Mouse (Mus musculus): Measurements from ENCODE around the gene Prepl. TPM values are rescaled to one million over a fixed set of nuclear protein-coding genes. Genes with fewer than 3 reads are reported as not detected.

Gene Prepl
- polyA plus RNA-seq, 1 experiment from 2014 or later: 83.1 TPM

GRCm38 (mm10) chr17:85089011-85089410 lies 1.0 kb downstream of the Prepl start:
- H3K4me3 ChIP-seq: peak overlapping the region; percentile 93
- H3K27ac ChIP-seq: no peak overlapping the region
- H3K4me2 ChIP-seq: peak overlapping the region; percentile 79
- no peaks in the 10 kb centered on the region for H3K27me3 ChIP-seq
- H3K36me3 ChIP-seq: no peaks in the 10 kb centered on the region
- H3K9me3 ChIP-seq: no peaks in the 10 kb centered on the region
- H3K4me1 ChIP-seq (replicated peaks): peaks cover 24% of the 10 kb centered on the region
- ATAC-seq (ENCODE audit: low FRiP score): no peak
- WGBS: 50% methylated on average over 6 of the region's 6 CpGs
- peak overlapping the region; percentile 92 for H3K9ac ChIP-seq

- Histone ChIP-seq H3K4me3 (peak overlapping the region; percentile 93; the same call in 1 of the 2 replicates), H3K9me3 (no peaks in the 10 kb centered on the region), H3K27me3 (no peaks in the 10 kb centered on the region), H3K27ac (no peak overlapping the region), H3K9ac (no peak overlapping the region), H3K4me1 (replicated peaks) (peaks cover 24% of the 10 kb centered on the region), H3K36me3 (no peaks in the 10 kb centered on the region), H3K4me2 (peak overlapping the region; percentile 79)
- WGBS: 87% methylated on average over 11 of the region's 11 CpGs
- ATAC-seq (ENCODE audit: low FRiP score): no peak
These were observed 1.6 kb downstream of the Prepl start for GRCm38 (mm10) chr17:85088401-85088800.

- no peak overlapping the region for H3K4me3 ChIP-seq
- 88% methylated on average over 5 of the region's 5 CpGs for WGBS
- ATAC-seq (ENCODE audit: low FRiP score): no peak
These were observed 2.5 kb downstream of the Prepl start for GRCm38 (mm10) chr17:85087591-85087990.

DNA sequence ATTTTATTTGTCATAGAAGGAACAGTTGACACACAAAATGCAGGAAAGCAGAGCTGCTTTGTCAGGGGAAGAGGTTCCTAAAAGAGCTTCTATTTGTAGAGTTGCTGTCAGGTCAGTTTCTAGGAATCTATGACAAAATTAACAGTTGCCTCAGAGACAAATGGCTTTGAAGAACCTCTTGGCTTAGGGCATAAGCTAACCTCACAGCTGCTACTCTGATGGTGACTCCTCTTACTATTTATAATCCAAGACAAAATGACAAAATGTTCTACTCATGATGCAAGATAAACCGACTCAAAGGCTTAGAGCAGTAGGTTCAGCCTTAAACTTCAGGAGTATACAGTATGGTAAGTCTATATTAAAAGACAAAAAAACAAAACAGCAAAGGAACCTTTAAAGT lies 3.5 kb downstream of the Prepl start:
- Histone ChIP-seq H3K4me1 (replicated peaks) (peaks cover 24% of the 10 kb centered on the region), H3K27me3 (no peaks in the 10 kb centered on the region), H3K4me2 (no peak overlapping the region), H3K9me3 (no peaks in the 10 kb centered on the region), H3K9ac (no peak overlapping the region), H3K27ac (no peak overlapping the region), H3K4me3 (no peak overlapping the region), H3K36me3 (peaks cover 3% of the 10 kb centered on the region; the same call in 1 of the 2 replicates)
- no peak for ATAC-seq (ENCODE audit: low FRiP score)
- 92% methylated on average over 1 of the region's 1 CpGs for WGBS

More at GRCm38 (mm10) chr17:85087591-85087990, 2.5 kb downstream of the Prepl start:
- no peaks in the 10 kb centered on the region for H3K9me3 ChIP-seq
- H3K4me1 ChIP-seq (replicated peaks): peaks cover 24% of the 10 kb centered on the region
- H3K36me3 ChIP-seq: peaks cover 3% of the 10 kb centered on the region; the same call in 1 of the 2 replicates
- no peak overlapping the region for H3K27ac ChIP-seq
- no peak overlapping the region for H3K4me2 ChIP-seq
- no peaks in the 10 kb centered on the region for H3K27me3 ChIP-seq
- no peak overlapping the region for H3K9ac ChIP-seq

GRCm38 (mm10) chr17:85085335-85085734 lies 4.7 kb downstream of the Prepl start:
- no peak overlapping the region for H3K4me3 ChIP-seq
- H3K27me3 ChIP-seq: no peaks in the 10 kb centered on the region
- WGBS: 94% methylated on average over 2 of the region's 2 CpGs
- H3K4me1 ChIP-seq (replicated peaks): peaks cover 19% of the 10 kb centered on the region
- H3K9me3 ChIP-seq: no peaks in the 10 kb centered on the region
- no peak overlapping the region for H3K4me2 ChIP-seq
- no peak overlapping the region for H3K27ac ChIP-seq
- ATAC-seq (ENCODE audit: low FRiP score): no peak
- no peak overlapping the region for H3K9ac ChIP-seq
- H3K36me3 ChIP-seq: peaks cover 11% of the 10 kb centered on the region

DNA sequence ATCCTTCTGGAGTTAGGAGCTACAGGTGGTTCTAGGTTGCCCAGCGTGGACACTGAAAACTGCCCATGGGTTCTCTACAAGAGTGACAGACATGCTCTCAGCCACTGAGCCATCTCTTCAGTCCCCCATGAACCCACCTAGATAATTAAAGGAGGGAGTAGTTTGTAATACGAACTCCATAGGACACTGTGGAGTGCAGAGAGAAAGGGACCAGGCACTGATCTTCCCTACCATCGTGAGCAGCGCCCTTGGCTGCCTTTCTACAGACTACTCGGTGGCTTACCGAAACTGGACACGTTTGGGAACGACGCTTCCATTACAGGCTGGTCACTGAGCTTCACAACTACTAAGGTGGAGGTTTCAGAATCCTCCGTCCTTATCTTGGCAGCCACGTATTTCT lies 9.3 kb downstream of the Prepl start:
- Histone ChIP-seq H3K4me1 (replicated peaks) (no peaks in the 10 kb centered on the region), H3K9me3 (no peaks in the 10 kb centered on the region), H3K27ac (no peak overlapping the region), H3K9ac (no peak overlapping the region), H3K4me2 (no peak overlapping the region), H3K4me3 (no peak overlapping the region), H3K27me3 (no peaks in the 10 kb centered on the region), H3K36me3 (peaks cover 49% of the 10 kb centered on the region)
- no peak for ATAC-seq (ENCODE audit: low FRiP score)
- WGBS: 97% methylated on average over 11 of the region's 11 CpGs

DNA sequence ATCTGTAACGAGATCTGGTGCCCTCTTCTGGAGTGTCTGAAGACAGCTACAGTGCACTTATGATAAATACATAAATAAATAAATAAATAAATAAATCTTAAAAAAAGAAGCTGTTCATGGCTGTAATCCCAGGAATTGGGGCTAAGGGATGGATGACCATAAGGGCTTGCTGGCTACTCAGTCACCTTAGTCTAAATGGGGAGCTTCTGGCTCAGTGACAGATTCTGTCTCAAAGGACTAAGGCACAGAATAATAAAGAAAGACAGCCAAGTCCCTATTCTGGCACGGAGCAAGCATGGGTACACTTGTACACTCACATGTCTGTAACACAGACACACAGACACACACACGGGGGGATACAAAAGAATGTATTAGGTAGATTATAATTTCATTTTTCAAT lies 10.8 kb downstream of the Prepl start:
- H3K4me1 ChIP-seq (replicated peaks): no peaks in the 10 kb centered on the region
- H3K36me3 ChIP-seq: peaks cover 59% of the 10 kb centered on the region
- WGBS: 90% methylated on average over 3 of the region's 3 CpGs
- H3K4me3 ChIP-seq: no peak overlapping the region
- H3K9ac ChIP-seq: no peak overlapping the region
- H3K27ac ChIP-seq: no peak overlapping the region
- no peak for ATAC-seq (ENCODE audit: low FRiP score)
- H3K9me3 ChIP-seq: no peaks in the 10 kb centered on the region
- H3K4me2 ChIP-seq: no peak overlapping the region
- no peaks in the 10 kb centered on the region for H3K27me3 ChIP-seq

- peaks cover 75% of the 10 kb centered on the region for H3K36me3 ChIP-seq
These were observed 16.0 kb downstream of the Prepl start for GRCm38 (mm10) chr17:85074083-85074482.

GRCm38 (mm10) chr17:85073214-85073613 lies 16.8 kb downstream of the Prepl start:
- no peak overlapping the region for H3K4me2 ChIP-seq
- no peaks in the 10 kb centered on the region for H3K27me3 ChIP-seq
- no peak overlapping the region for H3K9ac ChIP-seq
- WGBS: 61% methylated on average over 7 of the region's 7 CpGs
- no peaks in the 10 kb centered on the region for H3K9me3 ChIP-seq
- peaks cover 75% of the 10 kb centered on the region for H3K36me3 ChIP-seq
- H3K27ac ChIP-seq: peak overlapping the region; percentile 41; the same call in 1 of the 2 replicates
- H3K4me3 ChIP-seq: no peak overlapping the region
- no peak for ATAC-seq (ENCODE audit: low FRiP score)
- H3K4me1 ChIP-seq (replicated peaks): peaks cover 11% of the 10 kb centered on the region

More at GRCm38 (mm10) chr17:85074083-85074482, 16.0 kb downstream of the Prepl start:
- no peaks in the 10 kb centered on the region for H3K9me3 ChIP-seq
- peaks cover 11% of the 10 kb centered on the region for H3K4me1 ChIP-seq (replicated peaks)
- H3K4me3 ChIP-seq: no peak overlapping the region
- ATAC-seq (ENCODE audit: low FRiP score): no peak
- no peaks in the 10 kb centered on the region for H3K27me3 ChIP-seq
- 94% methylated on average over 4 of the region's 4 CpGs for WGBS
- no peak overlapping the region for H3K4me2 ChIP-seq
- H3K9ac ChIP-seq: no peak overlapping the region
- H3K27ac ChIP-seq: no peak overlapping the region

DNA sequence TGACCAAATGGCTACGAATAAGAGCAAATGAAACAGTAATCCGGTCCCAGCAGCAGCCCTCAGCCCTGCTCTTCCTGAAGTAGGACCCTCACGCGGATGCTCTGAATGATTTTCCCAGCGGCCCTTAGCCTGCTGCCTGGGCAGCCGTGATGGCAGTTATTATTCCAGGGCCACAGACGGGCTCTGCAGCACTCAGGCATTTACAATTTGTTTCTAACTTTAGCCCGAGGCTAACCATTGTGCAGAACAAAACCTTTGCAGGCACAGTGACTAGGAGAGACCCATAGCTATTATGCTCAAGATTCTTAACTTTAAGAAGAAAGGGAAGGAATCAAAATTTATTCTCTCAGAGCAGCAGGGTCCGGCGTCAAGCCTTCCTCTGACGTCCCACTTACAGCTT lies 17.7 kb downstream of the Prepl start:
- ATAC-seq (ENCODE audit: low FRiP score): no peak
- no peaks in the 10 kb centered on the region for H3K9me3 ChIP-seq
- no peak overlapping the region for H3K4me3 ChIP-seq
- 36% methylated on average over 11 of the region's 11 CpGs for WGBS
- H3K27me3 ChIP-seq: no peaks in the 10 kb centered on the region
- peaks cover 76% of the 10 kb centered on the region for H3K36me3 ChIP-seq
- peaks cover 11% of the 10 kb centered on the region for H3K4me1 ChIP-seq (replicated peaks)
- H3K27ac ChIP-seq: peak overlapping the region; percentile 41; the same call in 1 of the 2 replicates
- no peak overlapping the region for H3K9ac ChIP-seq
- no peak overlapping the region for H3K4me2 ChIP-seq

- 83% methylated on average over 8 of the region's 8 CpGs for whole genome bisulfite sequencing
- H3K36me3 ChIP-seq: peaks cover 78% of the 10 kb centered on the region
- no peaks in the 10 kb centered on the region for H3K9me3 ChIP-seq
These were observed 18.8 kb downstream of the Prepl start for GRCm38 (mm10) chr17:85071088-85071775.

GRCm38 (mm10) chr17:85070658-85071057 lies 19.4 kb downstream of the Prepl start:
- 89% methylated on average over 6 of the region's 6 CpGs for WGBS
- peaks cover 78% of the 10 kb centered on the region for H3K36me3 ChIP-seq

More at GRCm38 (mm10) chr17:85071088-85071775, 18.8 kb downstream of the Prepl start:
- Histone ChIP-seq H3K4me3 (no peak overlapping the region), H3K4me2 (no peak overlapping the region), H3K9ac (no peak overlapping the region; the same call in 1 of the 2 replicates), H3K4me1 (replicated peaks) (peaks cover 11% of the 10 kb centered on the region), H3K27me3 (no peaks in the 10 kb centered on the region), H3K27ac (no peak overlapping the region)
- no peak for ATAC-seq (ENCODE audit: low FRiP score)

DNA sequence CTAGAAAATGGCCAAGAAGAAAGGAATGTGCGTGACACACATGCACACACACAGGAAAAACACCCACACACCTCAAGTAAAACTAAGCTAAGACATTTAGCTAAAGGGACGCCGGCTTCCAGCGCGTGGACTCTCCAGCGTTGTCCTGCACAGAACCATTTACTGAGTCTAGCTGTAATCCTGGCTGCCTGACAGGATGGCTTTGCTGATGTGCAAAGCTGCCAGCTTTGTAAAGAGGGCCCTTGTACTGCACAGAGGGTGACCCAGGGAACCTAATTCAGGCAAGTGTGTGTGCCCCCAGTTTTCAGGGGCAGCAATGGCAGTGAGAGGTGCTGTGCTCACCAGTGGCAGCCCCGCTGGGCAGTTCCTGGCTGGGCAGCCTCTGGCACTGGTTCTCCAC lies 22.7 kb downstream of the Prepl start:
- H3K4me3 ChIP-seq: no peak overlapping the region
- ATAC-seq (ENCODE audit: low FRiP score): no peak
- no peaks in the 10 kb centered on the region for H3K9me3 ChIP-seq
- H3K36me3 ChIP-seq: peaks cover 94% of the 10 kb centered on the region
- H3K4me1 ChIP-seq (replicated peaks): peaks cover 1% of the 10 kb centered on the region
- no peak overlapping the region for H3K9ac ChIP-seq
- H3K27ac ChIP-seq: no peak overlapping the region
- H3K27me3 ChIP-seq: no peaks in the 10 kb centered on the region
- no peak overlapping the region for H3K4me2 ChIP-seq
- 97% methylated on average over 7 of the region's 7 CpGs for WGBS

More at GRCm38 (mm10) chr17:85070658-85071057, 19.4 kb downstream of the Prepl start:
- ATAC-seq (ENCODE audit: low FRiP score): no peak
- Histone ChIP-seq H3K27me3 (no peaks in the 10 kb centered on the region), H3K27ac (no peak overlapping the region), H3K4me1 (replicated peaks) (peaks cover 11% of the 10 kb centered on the region), H3K9ac (no peak overlapping the region), H3K4me2 (no peak overlapping the region), H3K9me3 (no peaks in the 10 kb centered on the region), H3K4me3 (no peak overlapping the region)
